Mouse (Mus musculus) erythroblast, embryonic 14.5 days (primary cell): ENCODE data around the gene Zfp9. TPM values are rescaled to one million over a fixed set of nuclear protein-coding genes. Genes with fewer than 3 reads are reported as not detected.

Experiments
- H3K27me3 ChIP-seq: 2 replicates; pipeline ENCODE4 v1.6.1; 2012; ENCODE audit warnings: inconsistent platforms; ENCODE audit not compliant: control insufficient read depth
- H3K36me3 ChIP-seq: 2 replicates; pipeline ENCODE4 v1.6.1; 2012; ENCODE audit warnings: mild to moderate bottlenecking, inconsistent platforms; ENCODE audit not compliant: control insufficient read depth
- H3K4me1 ChIP-seq: 2 replicates; pipeline ENCODE4 v1.6.1; 2012; ENCODE audit warnings: inconsistent platforms; ENCODE audit not compliant: control insufficient read depth
- H3K4me3 ChIP-seq: replicated peaks from 2 replicates; pipeline ENCODE3; 2012; ENCODE audit warnings: moderate library complexity, mild to moderate bottlenecking, inconsistent platforms
- H3K9me3 ChIP-seq: 2 replicates; pipeline ENCODE4 v1.6.1; 2012; ENCODE audit warnings: low read length, inconsistent platforms, mixed read lengths; ENCODE audit not compliant: control insufficient read depth
- GATA1 ChIP-seq: IDR thresholded peaks from 2 replicates; pipeline ENCODE4 v1.6.1; 2012; ENCODE audit warnings: low read length, inconsistent platforms, mixed read lengths
- TAL1 ChIP-seq: IDR thresholded peaks from 3 replicates; pipeline ENCODE4 v1.6.1; 2012; ENCODE audit warnings: low read length, inconsistent platforms, mixed read lengths
- polyA plus RNA-seq: library from polyadenylated mRNA; stranded (reverse); fragments of >175 nt; gene quantifications from 2 replicates; pipeline ENCODE4 v1.2.3, GENCODE M21; 2012

Zfp9 gene
- polyA plus RNA-seq: not detected in 2 replicates

GRCm38 (mm10) chr6:118478957-118479708 is at the start of gene Zfp9:
Gene Zfp9, minus strand, starts transcription at chr6:118479320.
- no peaks in the 10 kb centered on the region for H3K36me3 ChIP-seq
- H3K4me3 ChIP-seq: peak within 1 kb of the TSS; percentile 58
- TF ChIP-seq GATA1 (no peak), TAL1 (no peak)
- H3K27me3 ChIP-seq: peaks cover 35% of the 10 kb centered on the region
- H3K9me3 ChIP-seq: no peaks in the 10 kb centered on the region
- peaks cover 9% of the 10 kb centered on the region for H3K4me1 ChIP-seq

- H3K27me3 ChIP-seq: no peaks in the 10 kb centered on the region
- TF ChIP-seq TAL1 (no peak), GATA1 (no peak)
- no peaks in the 10 kb centered on the region for H3K9me3 ChIP-seq
- peaks cover 83% of the 10 kb centered on the region for H3K36me3 ChIP-seq
- H3K4me3 ChIP-seq: no peak overlapping the region
- no peaks in the 10 kb centered on the region for H3K4me1 ChIP-seq
Observed at GRCm38 (mm10) chr6:118520668-118521067, 41.5 kb upstream of the Zfp9 start.

GRCm38 (mm10) chr6:118513335-118514012 is 34.4 kb upstream of the Zfp9 start:
- peaks cover 61% of the 10 kb centered on the region for H3K36me3 ChIP-seq

GRCm38 (mm10) chr6:118499010-118499409 is 19.9 kb upstream of the Zfp9 start:
- Histone ChIP-seq H3K9me3 (no peaks in the 10 kb centered on the region), H3K4me1 (no peaks in the 10 kb centered on the region), H3K4me3 (no peak overlapping the region), H3K27me3 (no peaks in the 10 kb centered on the region), H3K36me3 (peaks cover 19% of the 10 kb centered on the region)
- TF ChIP-seq TAL1: no peak
- TF ChIP-seq GATA1: no peak

More at GRCm38 (mm10) chr6:118513335-118514012, 34.4 kb upstream of the Zfp9 start:
- Histone ChIP-seq H3K9me3 (no peaks in the 10 kb centered on the region), H3K27me3 (no peaks in the 10 kb centered on the region), H3K4me3 (no peak overlapping the region), H3K4me1 (no peaks in the 10 kb centered on the region)
- TF ChIP-seq TAL1 (no peak), GATA1 (no peak)

- Histone ChIP-seq H3K27me3 (peaks cover 33% of the 10 kb centered on the region), H3K9me3 (no peaks in the 10 kb centered on the region), H3K4me1 (peaks cover 9% of the 10 kb centered on the region), H3K36me3 (no peaks in the 10 kb centered on the region), H3K4me3 (no peak overlapping the region)
- no peak for TF ChIP-seq GATA1
- no peak for TF ChIP-seq TAL1
Observed at GRCm38 (mm10) chr6:118482125-118482524, 3.0 kb upstream of the Zfp9 start.

GRCm38 (mm10) chr6:118477875-118478785 is 990 bp downstream of the Zfp9 start:
- TF ChIP-seq TAL1: no peak
- TF ChIP-seq GATA1: no peak
- H3K36me3 ChIP-seq: no peaks in the 10 kb centered on the region
- peak overlapping the region; percentile 58 for H3K4me3 ChIP-seq
- peaks cover 9% of the 10 kb centered on the region for H3K4me1 ChIP-seq
- peaks cover 35% of the 10 kb centered on the region for H3K27me3 ChIP-seq
- no peaks in the 10 kb centered on the region for H3K9me3 ChIP-seq

- Histone ChIP-seq H3K4me3 (no peak overlapping the region), H3K4me1 (no peaks in the 10 kb centered on the region), H3K36me3 (no peaks in the 10 kb centered on the region; the same call in 1 of the 2 replicates), H3K27me3 (no peaks in the 10 kb centered on the region), H3K9me3 (no peaks in the 10 kb centered on the region)
- TF ChIP-seq TAL1 (no peak), GATA1 (no peak)
Observed at GRCm38 (mm10) chr6:118462069-118462705, 16.9 kb downstream of the Zfp9 start.

GRCm38 (mm10) chr6:118457726-118458125 is 21.4 kb downstream of the Zfp9 start:
- Histone ChIP-seq H3K36me3 (no peaks in the 10 kb centered on the region), H3K4me3 (no peak overlapping the region), H3K4me1 (peaks cover 13% of the 10 kb centered on the region), H3K9me3 (no peaks in the 10 kb centered on the region), H3K27me3 (no peaks in the 10 kb centered on the region)
- no peak for TF ChIP-seq TAL1
- TF ChIP-seq GATA1: no peak
